Comparison of ENCODE assay signal across 29 mouse cellular contexts in genomic region chr7:68199609-68200008, GRCm38 (mm10).
"Had no signal": no experiment of that assay in that cellular context is flagged by ENCODE, and none has a peak within 500 bp of the region (broad histone marks: within the 10 kb centered on the region; RNA-seq: fewer than 3 reads in every experiment).

No protein-coding gene starts in this region.

- H3K9me3 ChIP-seq: embryonic facial prominence, embryonic 10.5 days; embryonic facial prominence, embryonic 12.5 days; embryonic facial prominence, embryonic 13.5 days; embryonic facial prominence, embryonic 15.5 days; forebrain, embryonic 10.5 days; forebrain, embryonic 12.5 days; forebrain, embryonic 13.5 days; forebrain, embryonic 15.5 days had no signal

- DNase-seq: cerebellum, adult 2 months; cerebellum, adult 8-10 months; cerebellum, adult 9-10 months; cerebellum, adult 9-11 months; cerebellum, postnatal 10 days; cerebellum, postnatal 14 days; cerebellum, postnatal 25 days; cerebellum, postnatal 36 days; embryo, embryonic 11 days; forebrain, postnatal 0 days; gastrocnemius, adult 2 months; gastrocnemius, postnatal 10 days; gastrocnemius, postnatal 14 days; gastrocnemius, postnatal 25 days; gastrocnemius, postnatal 36 days; heart, adult 11 months; heart, adult 18-20 months; heart, adult 2 months had no signal

- H3K9ac ChIP-seq: embryonic facial prominence, embryonic 12.5 days; embryonic facial prominence, embryonic 13.5 days; embryonic facial prominence, embryonic 15.5 days; forebrain, embryonic 12.5 days; forebrain, embryonic 13.5 days; forebrain, embryonic 15.5 days; forebrain, postnatal 0 days had no signal

- ATAC-seq: forebrain, embryonic 13.5 days; forebrain, embryonic 14.5 days; forebrain, embryonic 15.5 days; forebrain, embryonic 16.5 days; forebrain, postnatal 0 days had no signal

- H3K27me3 ChIP-seq: embryonic facial prominence, embryonic 12.5 days; embryonic facial prominence, embryonic 13.5 days; embryonic facial prominence, embryonic 15.5 days; forebrain, embryonic 12.5 days; forebrain, embryonic 13.5 days; forebrain, embryonic 15.5 days had no signal

- H3K4me3 ChIP-seq: embryonic facial prominence, embryonic 10.5 days; embryonic facial prominence, embryonic 12.5 days; embryonic facial prominence, embryonic 13.5 days; embryonic facial prominence, embryonic 15.5 days; erythroblast, embryonic 14.5 days; forebrain, embryonic 10.5 days; forebrain, embryonic 12.5 days; forebrain, embryonic 13.5 days; forebrain, embryonic 15.5 days; gastrocnemius, adult 2 months; heart, adult 2 months had no signal

- H3K4me1 ChIP-seq: embryonic facial prominence, embryonic 10.5 days; embryonic facial prominence, embryonic 12.5 days; forebrain, embryonic 10.5 days; forebrain, embryonic 13.5 days; forebrain, embryonic 15.5 days had no signal

- H3K27ac ChIP-seq: embryonic facial prominence, embryonic 10.5 days; embryonic facial prominence, embryonic 12.5 days; embryonic facial prominence, embryonic 13.5 days; embryonic facial prominence, embryonic 15.5 days; forebrain, embryonic 10.5 days; forebrain, embryonic 12.5 days; forebrain, embryonic 13.5 days; forebrain, embryonic 15.5 days; gastrocnemius, adult 2 months; heart, adult 2 months had no signal

- H3K4me2 ChIP-seq: embryonic facial prominence, embryonic 12.5 days; embryonic facial prominence, embryonic 13.5 days; embryonic facial prominence, embryonic 15.5 days; forebrain, embryonic 12.5 days; forebrain, embryonic 13.5 days; forebrain, embryonic 15.5 days had no signal
